Mouse (Mus musculus): ENCODE measurements around the gene Pilrb1. TPM values are rescaled to one million over a fixed set of nuclear protein-coding genes. Genes with fewer than 3 reads are reported as not detected.

The Pilrb1 gene
- polyA plus RNA-seq, 1 experiment from 2014 or later = 1.3 TPM

GRCm38 (mm10) chr5:137825971-137826370 is 31.9 kb downstream of the Pilrb1 start:
- no peak overlapping the region for H3K4me3 ChIP-seq
- H3K4me2 ChIP-seq = no peak overlapping the region
- no peak overlapping the region for H3K27ac ChIP-seq
- 56% methylated on average over 2 of the region's 2 CpGs for WGBS (ENCODE audit: insufficient replicate concordance)
- H3K27me3 ChIP-seq (replicated peaks) = no peaks in the 10 kb centered on the region
- ATAC-seq = no peak
- no peak overlapping the region for H3K9ac ChIP-seq
- no peaks in the 10 kb centered on the region for H3K9me3 ChIP-seq (replicated peaks)
- no peaks in the 10 kb centered on the region for H3K4me1 ChIP-seq
- H3K36me3 ChIP-seq = no peaks in the 10 kb centered on the region

DNA sequence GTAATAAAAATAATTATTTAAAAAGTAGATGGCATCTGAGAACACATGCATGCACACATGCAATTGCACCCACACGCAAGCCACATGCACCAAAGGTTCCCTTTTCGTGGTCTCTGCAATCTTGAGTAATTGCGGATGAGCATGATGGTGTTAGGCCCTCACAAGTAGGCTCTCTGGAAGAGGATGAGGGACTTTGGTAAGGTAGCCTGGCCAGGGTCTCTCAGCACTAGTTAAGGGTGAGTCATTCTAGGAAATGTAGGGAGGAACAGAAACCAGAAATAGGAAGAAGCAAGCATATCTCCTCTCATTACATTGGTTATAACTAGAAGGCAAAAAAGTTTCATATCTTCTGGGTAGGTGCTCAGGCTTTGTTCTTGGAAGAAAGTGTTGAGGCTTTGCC is 32.9 kb downstream of the Pilrb1 start:
- no peak for ATAC-seq
- no peaks in the 10 kb centered on the region for H3K9me3 ChIP-seq (replicated peaks)
- 62% methylated on average over 3 of the region's 3 CpGs for WGBS (ENCODE audit: insufficient replicate concordance)
- H3K36me3 ChIP-seq = no peaks in the 10 kb centered on the region
- no peaks in the 10 kb centered on the region for H3K27me3 ChIP-seq (replicated peaks)
- no peaks in the 10 kb centered on the region for H3K4me1 ChIP-seq
- no peak overlapping the region for H3K9ac ChIP-seq
- H3K27ac ChIP-seq = no peak overlapping the region
- no peak overlapping the region for H3K4me3 ChIP-seq
- no peak overlapping the region for H3K4me2 ChIP-seq

DNA sequence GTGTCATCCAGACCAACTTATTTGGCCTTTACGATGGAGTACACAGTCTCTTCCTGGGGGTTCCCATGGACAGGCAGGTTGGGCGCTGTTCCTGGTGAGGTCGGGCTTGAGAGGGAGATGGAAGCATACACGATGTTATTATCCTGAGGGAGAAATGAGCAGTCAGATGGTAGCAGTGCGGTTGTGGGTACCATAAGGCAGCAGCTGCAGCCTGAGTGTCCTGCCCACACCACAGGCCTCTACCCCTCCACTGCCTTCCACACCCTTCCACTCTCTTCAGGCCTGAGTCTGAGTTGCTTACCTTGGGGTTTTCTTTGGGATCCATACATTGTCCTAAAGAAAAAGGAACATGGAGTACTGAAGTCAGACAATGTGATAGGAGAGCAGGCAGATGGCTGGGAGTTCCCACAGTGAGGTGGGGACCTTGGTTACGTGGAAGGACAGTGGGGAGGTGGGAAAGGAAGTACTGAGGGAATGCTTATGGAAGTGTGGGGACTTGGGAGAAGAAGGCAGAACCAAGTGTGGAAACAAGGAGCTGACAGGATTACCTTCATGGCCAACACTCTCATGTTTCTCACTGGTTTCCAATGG is 34.4 kb downstream of the Pilrb1 start:
- Histone ChIP-seq H3K4me2 (no peak overlapping the region), H3K4me1 (no peaks in the 10 kb centered on the region), H3K36me3 (no peaks in the 10 kb centered on the region), H3K9me3 (replicated peaks) (no peaks in the 10 kb centered on the region), H3K4me3 (no peak overlapping the region), H3K9ac (no peak overlapping the region), H3K27me3 (replicated peaks) (no peaks in the 10 kb centered on the region), H3K27ac (no peak overlapping the region)
- no peak for ATAC-seq
- WGBS (ENCODE audit: insufficient replicate concordance) = 60% methylated on average over 6 of the region's 6 CpGs

DNA sequence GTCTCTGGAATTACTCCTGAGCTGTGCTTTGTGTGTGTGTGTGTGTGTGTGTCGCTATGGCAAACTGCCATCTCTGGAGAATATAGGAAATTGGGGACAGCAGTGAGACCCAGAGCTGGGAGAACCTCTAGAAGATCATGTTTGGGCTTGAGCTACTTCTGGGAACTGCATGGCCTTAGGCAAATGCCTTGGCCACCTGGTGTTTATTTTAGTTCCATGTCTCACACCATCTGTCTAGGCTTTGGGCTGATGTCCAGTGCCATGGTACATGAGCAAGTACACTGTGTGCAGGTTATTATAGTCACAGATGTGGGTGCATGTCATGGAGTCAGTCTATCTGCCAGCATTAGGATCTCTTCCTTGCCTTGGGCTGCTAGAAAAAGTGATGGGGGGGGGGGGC is 35.3 kb downstream of the Pilrb1 start:
- Histone ChIP-seq H3K9me3 (replicated peaks) (no peaks in the 10 kb centered on the region), H3K4me1 (no peaks in the 10 kb centered on the region), H3K36me3 (no peaks in the 10 kb centered on the region), H3K9ac (no peak overlapping the region), H3K4me3 (no peak overlapping the region), H3K27ac (no peak overlapping the region), H3K4me2 (no peak overlapping the region), H3K27me3 (replicated peaks) (no peaks in the 10 kb centered on the region)
- no peak for ATAC-seq
- WGBS (ENCODE audit: insufficient replicate concordance) = 80% methylated on average over 1 of the region's 1 CpGs

DNA sequence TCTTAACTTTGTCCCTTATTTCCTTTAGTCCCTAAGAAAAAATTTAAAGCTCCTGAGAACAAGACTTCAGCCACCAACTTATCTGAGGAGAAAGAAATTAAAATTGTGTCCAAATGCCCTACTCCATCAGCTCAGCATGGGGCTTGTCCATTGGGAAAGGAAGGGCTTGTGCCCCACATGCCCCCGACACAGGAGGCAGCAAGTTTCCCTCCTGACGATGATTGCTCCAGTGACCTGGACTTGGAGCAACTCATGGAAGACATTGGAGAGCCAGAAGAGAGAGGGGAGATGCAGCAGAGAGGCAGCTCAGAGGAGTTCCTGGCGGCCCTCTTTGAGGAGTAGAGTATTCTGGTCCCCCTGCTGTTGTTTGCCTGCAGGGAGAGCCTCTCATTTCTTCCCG is 35.8 kb downstream of the Pilrb1 start:
- Histone ChIP-seq H3K9ac (no peak overlapping the region), H3K4me2 (no peak overlapping the region), H3K9me3 (replicated peaks) (no peaks in the 10 kb centered on the region), H3K4me1 (no peaks in the 10 kb centered on the region), H3K27me3 (replicated peaks) (no peaks in the 10 kb centered on the region), H3K36me3 (no peaks in the 10 kb centered on the region), H3K27ac (no peak overlapping the region), H3K4me3 (no peak overlapping the region)
- ATAC-seq = no peak
- WGBS (ENCODE audit: insufficient replicate concordance) = 56% methylated on average over 4 of the region's 4 CpGs

GRCm38 (mm10) chr5:137817466-137818222 is 40.3 kb downstream of the Pilrb1 start:
- Histone ChIP-seq H3K9me3 (replicated peaks) (no peaks in the 10 kb centered on the region), H3K9ac (no peak overlapping the region), H3K4me2 (no peak overlapping the region), H3K4me1 (no peaks in the 10 kb centered on the region), H3K36me3 (no peaks in the 10 kb centered on the region), H3K27me3 (replicated peaks) (no peaks in the 10 kb centered on the region), H3K4me3 (no peak overlapping the region), H3K27ac (no peak overlapping the region)
- ATAC-seq = no peak
- 36% methylated on average over 4 of the region's 4 CpGs for WGBS (ENCODE audit: insufficient replicate concordance)

DNA sequence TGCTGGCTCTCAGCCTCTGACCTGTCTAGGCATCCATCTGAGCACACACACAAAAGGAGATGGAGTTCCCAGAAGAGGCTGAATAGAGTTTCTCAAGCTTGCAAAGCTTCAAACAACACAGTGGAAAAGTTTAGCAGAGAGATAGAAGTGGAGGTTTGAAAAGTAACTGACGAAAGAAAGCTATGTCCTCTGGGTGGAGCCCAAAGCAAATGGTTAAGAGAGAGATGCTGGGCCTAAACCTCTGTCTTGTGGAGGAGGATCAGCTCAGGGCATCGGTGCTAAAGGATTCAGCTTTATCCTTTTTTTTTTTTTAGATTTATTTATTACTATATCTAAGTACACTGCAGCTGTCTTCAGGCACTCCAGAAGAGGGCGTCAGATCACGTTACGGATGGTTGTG is 49.6 kb downstream of the Pilrb1 start:
- no peak for ATAC-seq
- Histone ChIP-seq H3K27me3 (replicated peaks) (no peaks in the 10 kb centered on the region), H3K4me1 (no peaks in the 10 kb centered on the region), H3K9ac (no peak overlapping the region), H3K4me3 (no peak overlapping the region), H3K4me2 (no peak overlapping the region), H3K27ac (no peak overlapping the region), H3K9me3 (replicated peaks) (no peaks in the 10 kb centered on the region), H3K36me3 (no peaks in the 10 kb centered on the region)
- 75% methylated on average over 5 of the region's 5 CpGs for WGBS (ENCODE audit: insufficient replicate concordance)

GRCm38 (mm10) chr5:137806158-137806557 is 51.7 kb downstream of the Pilrb1 start:
- Histone ChIP-seq H3K27me3 (replicated peaks) (no peaks in the 10 kb centered on the region), H3K27ac (no peak overlapping the region), H3K4me3 (no peak overlapping the region), H3K9me3 (replicated peaks) (no peaks in the 10 kb centered on the region), H3K9ac (no peak overlapping the region), H3K4me1 (no peaks in the 10 kb centered on the region), H3K36me3 (no peaks in the 10 kb centered on the region), H3K4me2 (no peak overlapping the region)
- ATAC-seq = no peak
- WGBS (ENCODE audit: insufficient replicate concordance) = 50% methylated on average over 1 of the region's 1 CpGs

Other genes starting within 250 kb of the Pilrb1 start
- 21.1 and 22.1 TPM in 2 replicates for gene Pcolce, start 244.3 kb downstream of the Pilrb1 start, polyA plus RNA-seq (2016; fragmentation: Nextera tagmentation; extraction: Ambion mirVana)
- gene Fbxo24, start 229.1 kb downstream of the Pilrb1 start, polyA plus RNA-seq (2016; fragmentation: Nextera tagmentation; extraction: Ambion mirVana) = 0.10 TPM in 1 of 2 replicates, not detected in the other
- gene Lrch4, start 229.0 kb downstream of the Pilrb1 start, polyA plus RNA-seq (2016; fragmentation: Nextera tagmentation; extraction: Ambion mirVana) = 33.4 and 36.0 TPM in 2 replicates
- 7.8 and 9.0 TPM in 2 replicates for gene Gm20605, start 228.9 kb downstream of the Pilrb1 start, polyA plus RNA-seq (2016; fragmentation: Nextera tagmentation; extraction: Ambion mirVana)
- 6.0 and 6.5 TPM in 2 replicates for gene Sap25, start 216.8 kb downstream of the Pilrb1 start, polyA plus RNA-seq (2016; fragmentation: Nextera tagmentation; extraction: Ambion mirVana)
- 0.05 and 0.07 TPM in 2 replicates for gene Irs3, start 212.4 kb downstream of the Pilrb1 start, polyA plus RNA-seq (2016; fragmentation: Nextera tagmentation; extraction: Ambion mirVana)
- gene Agfg2, start 173.4 kb downstream of the Pilrb1 start, polyA plus RNA-seq (2016; fragmentation: Nextera tagmentation; extraction: Ambion mirVana) = 44.3 and 47.2 TPM in 2 replicates
- gene Nyap1, start 116.5 kb downstream of the Pilrb1 start, polyA plus RNA-seq (2016; fragmentation: Nextera tagmentation; extraction: Ambion mirVana) = 0.33 and 0.38 TPM in 2 replicates
- gene Tsc22d4, start 112.4 kb downstream of the Pilrb1 start, polyA plus RNA-seq (2016; fragmentation: Nextera tagmentation; extraction: Ambion mirVana) = 96.0 and 99.2 TPM in 2 replicates
- gene Ppp1r35, start 79.3 kb downstream of the Pilrb1 start, polyA plus RNA-seq (2016; fragmentation: Nextera tagmentation; extraction: Ambion mirVana) = 38.6 and 39.2 TPM in 2 replicates
- 9.0 and 9.2 TPM in 2 replicates for gene Mepce, start 70.5 kb downstream of the Pilrb1 start, polyA plus RNA-seq (2016; fragmentation: Nextera tagmentation; extraction: Ambion mirVana)
- gene Zcwpw1, start 70.3 kb downstream of the Pilrb1 start, polyA plus RNA-seq (2016; fragmentation: Nextera tagmentation; extraction: Ambion mirVana) = 6.9 and 7.5 TPM in 2 replicates
- gene Pilra, start 21.8 kb downstream of the Pilrb1 start, polyA plus RNA-seq (2016; fragmentation: Nextera tagmentation; extraction: Ambion mirVana) = 1.0 and 1.4 TPM in 2 replicates
- 0.69 and 0.92 TPM in 2 replicates for gene Pilrb2, start 13.7 kb upstream of the Pilrb1 start, polyA plus RNA-seq (2016; fragmentation: Nextera tagmentation; extraction: Ambion mirVana)
- gene Cyp3a13, start 63.5 kb upstream of the Pilrb1 start, polyA plus RNA-seq (2016; fragmentation: Nextera tagmentation; extraction: Ambion mirVana) = 1.0 and 1.3 TPM in 2 replicates
- not detected in 2 replicates for gene Gjc3, start 105.0 kb upstream of the Pilrb1 start, polyA plus RNA-seq (2016; fragmentation: Nextera tagmentation; extraction: Ambion mirVana)
- gene Azgp1, start 123.4 kb upstream of the Pilrb1 start, polyA plus RNA-seq (2016; fragmentation: Nextera tagmentation; extraction: Ambion mirVana) = not detected in 2 replicates
- gene Smok3a, start 163.2 kb upstream of the Pilrb1 start, polyA plus RNA-seq (2016; fragmentation: Nextera tagmentation; extraction: Ambion mirVana) = not detected in 2 replicates
- gene Smok3b, start 163.3 kb upstream of the Pilrb1 start, polyA plus RNA-seq (2016; fragmentation: Nextera tagmentation; extraction: Ambion mirVana) = not detected in 2 replicates
- not detected in 2 replicates for gene Smok3c, start 195.1 kb upstream of the Pilrb1 start, polyA plus RNA-seq (2016; fragmentation: Nextera tagmentation; extraction: Ambion mirVana)
- 7.3 and 8.2 TPM in 2 replicates for gene Zkscan1, start 227.0 kb upstream of the Pilrb1 start, polyA plus RNA-seq (2016; fragmentation: Nextera tagmentation; extraction: Ambion mirVana)